Comparison of ENCODE assay signal across 9 mouse cellular contexts in the genomic region with DNA sequence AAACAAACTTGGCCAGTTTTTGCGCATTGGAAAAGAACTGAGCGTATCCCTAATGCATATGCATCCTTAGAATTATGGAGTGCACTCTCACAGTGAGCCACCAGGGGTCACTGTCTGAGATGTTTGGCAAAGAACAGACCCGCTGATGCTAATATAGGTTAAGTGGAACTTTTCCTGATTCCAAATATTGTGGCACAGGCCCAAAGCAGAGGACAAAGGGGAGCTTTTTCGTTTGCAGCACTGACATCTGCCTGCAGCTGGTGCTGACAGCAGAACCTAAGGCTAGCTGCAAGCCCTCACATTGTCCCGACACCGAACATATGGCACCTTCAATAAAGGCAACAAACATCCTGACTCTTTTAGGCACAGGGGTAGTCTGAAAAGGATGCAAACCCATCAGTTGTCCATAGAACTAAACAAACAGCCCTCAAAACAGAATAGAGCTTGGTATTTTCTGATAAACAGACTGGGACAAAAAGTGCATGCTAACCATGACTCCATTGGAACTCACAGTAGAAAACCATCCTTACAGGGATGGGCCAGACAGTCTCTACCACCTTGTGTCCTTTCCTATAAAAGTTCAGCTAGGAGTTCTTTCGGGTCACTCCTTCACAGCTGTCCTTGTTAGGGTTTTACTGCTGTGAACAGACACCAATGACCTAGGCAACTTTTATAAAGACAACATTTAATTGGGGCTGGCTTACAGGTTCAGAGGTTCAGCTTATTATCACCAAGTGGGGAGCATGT.
DNase-seq lines count a peak whose midpoint lies in the region; TF ChIP-seq lines count a peak whose summit lies in the region.
"Had no signal": no experiment of that assay in that cellular context is flagged by ENCODE, and none has a peak within 500 bp of the region (broad histone marks: within the 10 kb centered on the region; RNA-seq: fewer than 3 reads in every experiment).

No protein-coding gene starts in this region.

- TF ChIP-seq POLR2A in lung, adult 2 months (IDR thresholded peaks at IDR 0.05; ENCODE audit: borderline replicate concordance, extremely low read depth, low read depth, low read length), result no peak

- no peak overlapping the region for H3K4me3 ChIP-seq in lung, adult 2 months (replicated peaks; ENCODE audit: extremely low read depth, low read depth, low read length)
- H3K4me3 ChIP-seq: embryonic facial prominence, embryonic 13.5 days had no signal

- TF ChIP-seq CTCF in lung, adult 2 months (IDR thresholded peaks at IDR 0.05; ENCODE audit: insufficient read depth, low read length), result peak; percentile 47; the same call in 1 of the 2 replicates

- no peaks in the 10 kb centered on the region for H3K4me1 ChIP-seq in lung, adult 2 months (ENCODE audit: control insufficient read depth, insufficient read depth, low read length)
- H3K4me1 ChIP-seq: embryonic facial prominence, embryonic 13.5 days had no signal

- peak; percentile 14 for DNase-seq in CD4-positive helper T cell, adult 2 months (ENCODE audit: low read depth, low spot score)
- peak; percentile 84 for DNase-seq in adrenal gland, postnatal 10 days
- peak; percentile 65 for DNase-seq in embryo, embryonic 11.5 days (ENCODE audit: low read depth, low spot score)
- DNase-seq in heart, postnatal 14 days, result peak; percentile 68 to 76
- peak; percentile 88 to 89 for DNase-seq in kidney, postnatal 4 days
- peak; percentile 62 for DNase-seq in lung, adult 2 months
- peak; percentile 64 for DNase-seq in ovary, postnatal 14 days (ENCODE audit: low spot score)
- peak; percentile 67 for DNase-seq in thymus, postnatal 4 days

- WGBS in lung, adult 2 months, result 39% methylated on average over 7 of the region's 7 CpGs

- intact Hi-C loops in heart, postnatal 14 days (cut with DNase I), result loop anchor here (2.0 kb wide), 1 partner anchor 298 kb away; no protein-coding TSS in a partner anchor

Comparison
In these comparisons a context has a peak if more than half of its experiments do, and no peak if none do; other contexts are left out.
1. DNase-seq: peak in every context shown above with its lines; median percentile 88 in kidney, postnatal 4 days; 84 in adrenal gland, postnatal 10 days; 72 in heart, postnatal 14 days; 67 in thymus, postnatal 4 days; 65 in embryo, embryonic 11.5 days; 64 in ovary, postnatal 14 days; 62 in lung, adult 2 months; 14 in CD4-positive helper T cell, adult 2 months.